Mouse (Mus musculus) liver, embryonic 12.5 days (tissue): Measurements from ENCODE around the gene Zbtb48. TPM values are rescaled to one million over a fixed set of nuclear protein-coding genes. Genes with fewer than 3 reads are reported as not detected.

Source experiments
- ATAC-seq: fragments of 200-750 bp; cut with Nextera tagmentation; 2 replicates; pipeline ENCODE4 v1.8.0; 2017; ENCODE audit warnings: moderate number of reproducible peaks, mild to moderate bottlenecking, moderate library complexity
- H3K27ac ChIP-seq: fragments of 300-500 bp; sonication (generic); 2 replicates; pipeline ENCODE4 v1.5.1; 2016; ENCODE audit warnings: mild to moderate bottlenecking
- H3K27me3 ChIP-seq: fragments of 300-500 bp; sonication (generic); replicated peaks from 2 replicates; pipeline ENCODE4 v1.6.1; 2016; ENCODE audit warnings: mild to moderate bottlenecking, moderate library complexity
- H3K36me3 ChIP-seq: fragments of 300-500 bp; sonication (generic); 2 replicates; pipeline ENCODE4 v1.6.1; 2016; ENCODE audit warnings: mild to moderate bottlenecking, moderate library complexity
- H3K4me1 ChIP-seq: fragments of 300-500 bp; sonication (generic); 2 replicates; pipeline ENCODE4 v1.6.1; 2016
- H3K4me2 ChIP-seq: fragments of 300-500 bp; sonication (generic); 2 replicates; pipeline ENCODE4 v1.6.1; 2016; ENCODE audit warnings: mild to moderate bottlenecking, moderate library complexity
- H3K4me3 ChIP-seq: fragments of 300-500 bp; sonication (generic); 2 replicates; pipeline ENCODE4 v1.5.1; 2016; ENCODE audit warnings: mild to moderate bottlenecking, moderate library complexity
- H3K9ac ChIP-seq: fragments of 300-500 bp; sonication (generic); 2 replicates; pipeline ENCODE4 v1.6.1; 2016; ENCODE audit warnings: mild to moderate bottlenecking, moderate library complexity
- H3K9me3 ChIP-seq: fragments of 300-500 bp; sonication (generic); replicated peaks from 2 replicates; pipeline ENCODE4 v1.6.1; 2016; ENCODE audit warnings: mild to moderate bottlenecking, moderate library complexity
- WGBS: fragments of 180-500 bp; shearing (Covaris S2); methylation state at CpG from one replicate; pipeline ENCODE4 v1.1.7; 2016; ENCODE audit not compliant: insufficient replicate concordance; 5-methylcytosine and 5-hydroxymethylcytosine counted together
- polyA plus RNA-seq: library from polyadenylated mRNA; unstranded; fragments of >200 nt; fragmentation: Nextera tagmentation; extraction: Ambion mirVana; gene quantifications from 2 replicates; pipeline ENCODE4 v1.2.1, GENCODE M21; 2016

Gene Zbtb48
- polyA plus RNA-seq, 1 experiment from 2014 or later, result 11.4 TPM

- WGBS, result 84% methylated on average over 11 of the region's 11 CpGs
- H3K4me1 ChIP-seq, result peaks cover 51% of the 10 kb centered on the region
- no peak for ATAC-seq
- H3K9ac ChIP-seq, result peak overlapping the region; percentile 79; the same call in 1 of the 2 replicates
- H3K36me3 ChIP-seq, result peaks cover 68% of the 10 kb centered on the region
- H3K4me3 ChIP-seq, result no peak overlapping the region
- no peaks in the 10 kb centered on the region for H3K27me3 ChIP-seq
- no peaks in the 10 kb centered on the region for H3K9me3 ChIP-seq
- peak overlapping the region; percentile 98 for H3K4me2 ChIP-seq
- no peak overlapping the region for H3K27ac ChIP-seq
Measured at GRCm38 (mm10) chr4:152024525-152024924, 2.9 kb downstream of the Zbtb48 start.

- H3K9ac ChIP-seq, result no peak overlapping the region
- H3K27ac ChIP-seq, result no peak overlapping the region
- H3K4me3 ChIP-seq, result no peak overlapping the region
- peaks cover 40% of the 10 kb centered on the region for H3K4me1 ChIP-seq
- 78% methylated on average over 8 of the region's 8 CpGs for WGBS
- no peak overlapping the region for H3K4me2 ChIP-seq
- H3K9me3 ChIP-seq, result no peaks in the 10 kb centered on the region
- no peak for ATAC-seq
- peaks cover 87% of the 10 kb centered on the region for H3K36me3 ChIP-seq
- no peaks in the 10 kb centered on the region for H3K27me3 ChIP-seq
Measured at GRCm38 (mm10) chr4:152022506-152022905, 5.0 kb downstream of the Zbtb48 start.

- Histone ChIP-seq H3K9me3 (no peaks in the 10 kb centered on the region), H3K9ac (no peak overlapping the region), H3K4me1 (peaks cover 35% of the 10 kb centered on the region), H3K4me2 (no peak overlapping the region), H3K36me3 (peaks cover 95% of the 10 kb centered on the region), H3K4me3 (no peak overlapping the region), H3K27ac (no peak overlapping the region), H3K27me3 (no peaks in the 10 kb centered on the region)
- WGBS, result 73% methylated on average over 12 of the region's 12 CpGs
- no peak for ATAC-seq
Measured at GRCm38 (mm10) chr4:152021568-152022097, 5.8 kb downstream of the Zbtb48 start.

GRCm38 (mm10) chr4:152020024-152020423 lies 7.4 kb downstream of the Zbtb48 start:
- no peak overlapping the region for H3K9ac ChIP-seq
- H3K36me3 ChIP-seq, result peaks cover 99% of the 10 kb centered on the region
- no peaks in the 10 kb centered on the region for H3K27me3 ChIP-seq
- H3K4me2 ChIP-seq, result no peak overlapping the region
- H3K4me1 ChIP-seq, result peaks cover 19% of the 10 kb centered on the region
- no peaks in the 10 kb centered on the region for H3K9me3 ChIP-seq
- H3K4me3 ChIP-seq, result no peak overlapping the region
- ATAC-seq, result no peak
- 87% methylated on average over 21 of the region's 21 CpGs for WGBS
- H3K27ac ChIP-seq, result no peak overlapping the region

- peaks cover 99% of the 10 kb centered on the region for H3K36me3 ChIP-seq
- WGBS, result 72% methylated on average over 6 of the region's 6 CpGs
- H3K4me3 ChIP-seq, result no peak overlapping the region
- H3K4me1 ChIP-seq, result peaks cover 10% of the 10 kb centered on the region
- no peak overlapping the region for H3K9ac ChIP-seq
- H3K9me3 ChIP-seq, result no peaks in the 10 kb centered on the region
- no peak for ATAC-seq
- no peak overlapping the region for H3K27ac ChIP-seq
- no peaks in the 10 kb centered on the region for H3K27me3 ChIP-seq
- H3K4me2 ChIP-seq, result no peak overlapping the region
Measured at GRCm38 (mm10) chr4:152019073-152019472, 8.4 kb downstream of the Zbtb48 start.

GRCm38 (mm10) chr4:152013036-152013813 lies 14.2 kb downstream of the Zbtb48 start:
- Histone ChIP-seq H3K4me1 (peaks cover 54% of the 10 kb centered on the region), H3K27me3 (peaks cover 1% of the 10 kb centered on the region; the same call in 1 of the 2 replicates), H3K4me3 (no peak overlapping the region), H3K36me3 (peaks cover 67% of the 10 kb centered on the region), H3K9me3 (no peaks in the 10 kb centered on the region), H3K27ac (no peak overlapping the region), H3K4me2 (no peak overlapping the region), H3K9ac (no peak overlapping the region)
- ATAC-seq, result no peak
- WGBS, result 74% methylated on average over 12 of the region's 12 CpGs

GRCm38 (mm10) chr4:152012109-152012508 lies 15.4 kb downstream of the Zbtb48 start:
- 87% methylated on average over 16 of the region's 16 CpGs for WGBS
- Histone ChIP-seq H3K27ac (no peak overlapping the region), H3K9ac (no peak overlapping the region), H3K4me1 (peaks cover 66% of the 10 kb centered on the region), H3K27me3 (peaks cover 12% of the 10 kb centered on the region), H3K9me3 (no peaks in the 10 kb centered on the region), H3K4me2 (0 out of 2 replicates have a peak overlapping the region, but pooled peaks have one; percentile 100), H3K36me3 (peaks cover 58% of the 10 kb centered on the region), H3K4me3 (no peak overlapping the region)
- no peak for ATAC-seq

- peaks cover 49% of the 10 kb centered on the region for H3K36me3 ChIP-seq
- peak overlapping the region; percentile 83 for H3K9ac ChIP-seq
- 59% methylated on average over 8 of the region's 8 CpGs for WGBS
- peak overlapping the region; percentile 87 for H3K27ac ChIP-seq
- H3K4me3 ChIP-seq, result peak overlapping the region; percentile 91
- ATAC-seq, result no peak
- H3K9me3 ChIP-seq, result no peaks in the 10 kb centered on the region
- H3K4me1 ChIP-seq, result peaks cover 67% of the 10 kb centered on the region
- H3K4me2 ChIP-seq, result peak overlapping the region; percentile 100
- H3K27me3 ChIP-seq, result peaks cover 17% of the 10 kb centered on the region
Measured at GRCm38 (mm10) chr4:152011171-152011760, 16.2 kb downstream of the Zbtb48 start.

GRCm38 (mm10) chr4:152010707-152011134 lies 16.8 kb downstream of the Zbtb48 start:
- Histone ChIP-seq H3K9me3 (no peaks in the 10 kb centered on the region), H3K4me2 (peak overlapping the region; percentile 100), H3K27me3 (peaks cover 17% of the 10 kb centered on the region), H3K4me1 (peaks cover 68% of the 10 kb centered on the region), H3K36me3 (peaks cover 44% of the 10 kb centered on the region), H3K27ac (peak overlapping the region; percentile 87), H3K4me3 (peak overlapping the region; percentile 91), H3K9ac (peak overlapping the region; percentile 83)
- WGBS, result 9% methylated on average over 13 of the region's 13 CpGs
- peak; percentile 22 for ATAC-seq

GRCm38 (mm10) chr4:152010091-152010706 lies 17.3 kb downstream of the Zbtb48 start:
- Histone ChIP-seq H3K4me1 (peaks cover 73% of the 10 kb centered on the region), H3K27ac (peak overlapping the region; percentile 87), H3K9ac (peak overlapping the region; percentile 83), H3K4me3 (peak overlapping the region; percentile 91), H3K9me3 (no peaks in the 10 kb centered on the region), H3K36me3 (peaks cover 38% of the 10 kb centered on the region), H3K27me3 (peaks cover 17% of the 10 kb centered on the region), H3K4me2 (peak overlapping the region; percentile 100)
- under 1% methylated on average over 10 of the region's 10 CpGs for WGBS
- ATAC-seq, result peak; percentile 70

GRCm38 (mm10) chr4:152009076-152010051 lies 18.1 kb downstream of the Zbtb48 start:
- Histone ChIP-seq H3K27me3 (peaks cover 17% of the 10 kb centered on the region), H3K36me3 (peaks cover 30% of the 10 kb centered on the region), H3K4me3 (peak overlapping the region; percentile 91), H3K4me2 (peak overlapping the region; percentile 100), H3K9ac (peak overlapping the region; percentile 83), H3K9me3 (no peaks in the 10 kb centered on the region), H3K27ac (peak overlapping the region; percentile 87), H3K4me1 (peaks cover 73% of the 10 kb centered on the region)
- 1% methylated on average over 112 of the region's 115 CpGs for WGBS
- peak; percentile 58 for ATAC-seq
